Mouse (Mus musculus): ENCODE measurements at regions not wholly inside any gene's neighbourhood (a gene's known extent, or its start where the extent isn't known, plus 50 kb on each side); places are given as distances from the start of the nearest gene placed in this dataset.

- no peaks in the 10 kb centered on the region for H3K79me2 ChIP-seq (replicated peaks; ENCODE audit: control insufficient read depth, extremely low read depth, insufficient read depth, poor library complexity, severe bottlenecking)
- in situ Hi-C loops (cut with MboI; ENCODE audit: low pct_ligation_motif_present, low pct_unique_long_range_greater_than_20kb, low sequenced_read_pairs): no loop called here
- no peak overlapping the region for H3K27ac ChIP-seq (ENCODE audit: insufficient read depth, low read depth)
- dilution Hi-C loops (cut with MboI; ENCODE audit: extremely low pct_ligation_motif_present, extremely low pct_unique_long_range_greater_than_20kb, low sequenced_read_pairs): no loop called here
- H3K9ac ChIP-seq (ENCODE audit: insufficient read depth, low read depth): no peak overlapping the region
- DNase-seq (ENCODE audit: extremely low read depth): no peak
- no peaks in the 10 kb centered on the region for H3K27me3 ChIP-seq (replicated peaks)
- no peak overlapping the region for H3K4me3 ChIP-seq (replicated peaks in 1 of 3; ENCODE audit: low read depth in 2 of 3, low read length in 2 of 3, poor library complexity in 1 of 3)
- H3K4me2 ChIP-seq (ENCODE audit: insufficient read depth, low read depth, poor library complexity, severe bottlenecking): no peak overlapping the region
- peaks cover 6 to 27% of the 10 kb centered on the region in 2 experiments; a peak in 3 of 4 replicates for H3K4me1 ChIP-seq (ENCODE audit: control insufficient read depth in 1 of 2, insufficient read depth in 2 of 2)
- H3K9me3 ChIP-seq (replicated peaks; ENCODE audit: low read length): no peaks in the 10 kb centered on the region
- TF ChIP-seq USF2 (conservative IDR thresholded peaks at IDR 0.05; ENCODE audit: low read depth, low read length) (no peak), TBP (conservative IDR thresholded peaks at IDR 0.05; ENCODE audit: low read depth, low read length) (no peak), KAT2A (IDR thresholded peaks at IDR 0.05; ENCODE audit: insufficient replicate concordance, low read length) (no peak), PAX5 (IDR thresholded peaks at IDR 0.05; ENCODE audit: low read length) (no peak), ZNF384 (IDR thresholded peaks at IDR 0.05; ENCODE audit: low read depth, low read length) (no peak), RCOR1 (conservative IDR thresholded peaks at IDR 0.05; ENCODE audit: low read depth, low read length) (no peak), ZC3H11A (IDR thresholded peaks at IDR 0.05; ENCODE audit: low read depth, low read length) (no peak), POLR2AphosphoS2 (IDR thresholded peaks at IDR 0.05; ENCODE audit: low read depth, low read length) (no peak), NELFE (IDR thresholded peaks at IDR 0.05; ENCODE audit: low read depth, low read length) (no peak), MXI1 (IDR thresholded peaks at IDR 0.05; ENCODE audit: low read depth, low read length) (no peak), USF1 (IDR thresholded peaks at IDR 0.05; ENCODE audit: low read depth, low read length) (no peak), POLR2A (IDR thresholded peaks at IDR 0.05; ENCODE audit: low read depth, low read length) (no peak), BHLHE40 (IDR thresholded peaks at IDR 0.05; ENCODE audit: low read depth, low read length) (no peak), ZMIZ1 (IDR thresholded peaks at IDR 0.05; ENCODE audit: low read depth, low read length) (no peak), UBTF (IDR thresholded peaks at IDR 0.05; ENCODE audit: low read depth, low read length) (no peak), GABPA (IDR thresholded peaks at IDR 0.05; ENCODE audit: insufficient replicate concordance, low read depth, low read length) (no peak), MEF2A (IDR thresholded peaks at IDR 0.05; ENCODE audit: borderline replicate concordance, low read depth, low read length) (no peak), TCF12 (IDR thresholded peaks at IDR 0.05; ENCODE audit: low read depth, low read length) (no peak), MAX (IDR thresholded peaks at IDR 0.05; ENCODE audit: low read length) (no peak)
- H3K36me3 ChIP-seq (replicated peaks in 1 of 2; ENCODE audit: control insufficient read depth in 1 of 2, insufficient read depth in 1 of 2, low read length in 1 of 2): no peaks in the 10 kb centered on the region
Measured at GRCm38 (mm10) chr15:61535180-61535579, 612.4 kb upstream of the A1bg start.

- H3K9ac ChIP-seq (ENCODE audit: insufficient read depth, low read depth): no peak overlapping the region
- H3K27ac ChIP-seq (ENCODE audit: insufficient read depth, low read depth): no peak overlapping the region
- H3K4me2 ChIP-seq (ENCODE audit: insufficient read depth, low read depth, poor library complexity, severe bottlenecking): no peak overlapping the region
- no peak for DNase-seq (ENCODE audit: extremely low read depth)
- H3K36me3 ChIP-seq (replicated peaks in 1 of 2; ENCODE audit: control insufficient read depth in 1 of 2, insufficient read depth in 1 of 2, low read length in 1 of 2): no peaks in the 10 kb centered on the region
- H3K9me3 ChIP-seq (replicated peaks; ENCODE audit: low read length): no peaks in the 10 kb centered on the region
- peaks cover 0 to 5% of the 10 kb centered on the region in 2 experiments; a peak in 1 of 4 replicates for H3K4me1 ChIP-seq (ENCODE audit: control insufficient read depth in 1 of 2, insufficient read depth in 2 of 2)
- dilution Hi-C loops (cut with MboI; ENCODE audit: extremely low pct_ligation_motif_present, extremely low pct_unique_long_range_greater_than_20kb, low sequenced_read_pairs): no loop called here
- no peaks in the 10 kb centered on the region for H3K79me2 ChIP-seq (replicated peaks; ENCODE audit: control insufficient read depth, extremely low read depth, insufficient read depth, poor library complexity, severe bottlenecking)
- no peak overlapping the region for H3K4me3 ChIP-seq (replicated peaks in 1 of 3; ENCODE audit: low read depth in 2 of 3, low read length in 2 of 3, poor library complexity in 1 of 3)
- H3K27me3 ChIP-seq (replicated peaks): no peaks in the 10 kb centered on the region
- TF ChIP-seq POLR2A (IDR thresholded peaks at IDR 0.05; ENCODE audit: low read depth, low read length) (no peak), MXI1 (IDR thresholded peaks at IDR 0.05; ENCODE audit: low read depth, low read length) (no peak), BHLHE40 (IDR thresholded peaks at IDR 0.05; ENCODE audit: low read depth, low read length) (no peak), ETS1 (conservative IDR thresholded peaks at IDR 0.05; ENCODE audit: low read depth, low read length) (no peak), KAT2A (IDR thresholded peaks at IDR 0.05; ENCODE audit: insufficient replicate concordance, low read length) (no peak), NRF1 (IDR thresholded peaks at IDR 0.05; ENCODE audit: low read depth, low read length) (no peak), SIN3A (IDR thresholded peaks at IDR 0.05; ENCODE audit: low read length) (no peak), SMC3 (IDR thresholded peaks at IDR 0.05; ENCODE audit: low read depth, low read length) (no peak), USF1 (IDR thresholded peaks at IDR 0.05; ENCODE audit: low read depth, low read length) (no peak), UBTF (IDR thresholded peaks at IDR 0.05; ENCODE audit: low read depth, low read length) (no peak), MAFK (IDR thresholded peaks at IDR 0.05; ENCODE audit: insufficient replicate concordance, low read length) (no peak), EP300 (IDR thresholded peaks at IDR 0.05; ENCODE audit: low read length) (no peak)
- in situ Hi-C loops (cut with MboI; ENCODE audit: low pct_ligation_motif_present, low pct_unique_long_range_greater_than_20kb, low sequenced_read_pairs): no loop called here
Measured at GRCm38 (mm10) chr15:61532808-61533207, 610.0 kb upstream of the A1bg start.

Data from CH12.LX (cell line).